Mouse (Mus musculus): Measurements from ENCODE around the gene Ubb.
"Not testable (repeated sequence)": the region's sequence is repeated elsewhere in the genome, so short reads cannot be mapped to it uniquely, and the experiment has no call there.

Ubb gene

DNA sequence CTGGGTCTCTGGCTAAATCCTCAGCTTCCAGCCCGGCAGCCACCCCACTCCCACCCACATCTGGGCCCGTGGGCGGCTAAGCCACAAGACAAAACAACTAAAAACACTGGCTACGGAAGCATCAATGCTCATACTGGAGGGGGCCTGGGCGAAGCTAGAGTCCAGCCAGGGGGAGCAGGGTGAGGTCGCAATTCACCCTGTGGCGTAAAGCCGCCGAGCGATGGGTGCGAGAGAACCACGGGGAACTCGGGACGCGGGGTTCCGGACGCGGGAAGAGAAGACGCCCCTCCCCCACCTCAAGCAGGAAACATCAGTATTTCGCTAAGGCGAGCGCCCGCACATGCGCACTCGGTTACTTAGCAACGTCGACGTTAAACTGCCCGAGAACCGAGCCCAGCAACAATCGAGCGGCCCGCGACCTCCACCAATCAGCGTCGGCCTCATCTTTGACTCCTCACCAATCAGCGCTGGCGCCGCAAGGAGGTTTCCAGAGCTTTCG lies at the start of gene Ubb:
TSS of gene Ubb (plus strand) at position 445 of the 499 bp plus-strand sequence.
- in situ Hi-C loops (cut with MboI, MseI), result no loop called here

GRCm38 (mm10) chr11:62507683-62508082 lies 43.3 kb upstream of the Ubb start:
- in situ Hi-C loops (cut with MboI, MseI), result no loop called here

DNA sequence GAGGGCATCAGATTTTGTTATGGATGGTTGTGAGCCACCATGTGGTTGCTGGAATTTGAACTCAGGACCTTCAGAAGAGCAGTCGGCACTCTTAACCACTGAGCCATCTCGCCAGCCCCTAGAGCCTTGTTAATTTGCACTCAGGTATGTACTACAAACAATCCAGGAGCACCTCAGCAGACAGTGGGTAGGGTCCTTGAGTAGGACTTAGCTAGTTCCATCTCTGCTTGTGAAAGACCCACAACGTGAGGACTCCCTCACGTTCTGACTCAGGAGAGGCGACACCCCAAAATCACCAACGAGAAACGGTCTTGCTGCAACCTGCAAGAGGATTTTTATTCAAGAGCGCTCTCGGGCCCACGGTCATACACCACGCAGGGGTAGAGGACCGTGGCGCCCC lies 42.6 kb upstream of the Ubb start:
- in situ Hi-C loops (cut with MboI, MseI), result not testable (repeated sequence)

GRCm38 (mm10) chr11:62508816-62509215 lies 42.2 kb upstream of the Ubb start:
- in situ Hi-C loops (cut with MboI, MseI), result not testable (repeated sequence)

DNA sequence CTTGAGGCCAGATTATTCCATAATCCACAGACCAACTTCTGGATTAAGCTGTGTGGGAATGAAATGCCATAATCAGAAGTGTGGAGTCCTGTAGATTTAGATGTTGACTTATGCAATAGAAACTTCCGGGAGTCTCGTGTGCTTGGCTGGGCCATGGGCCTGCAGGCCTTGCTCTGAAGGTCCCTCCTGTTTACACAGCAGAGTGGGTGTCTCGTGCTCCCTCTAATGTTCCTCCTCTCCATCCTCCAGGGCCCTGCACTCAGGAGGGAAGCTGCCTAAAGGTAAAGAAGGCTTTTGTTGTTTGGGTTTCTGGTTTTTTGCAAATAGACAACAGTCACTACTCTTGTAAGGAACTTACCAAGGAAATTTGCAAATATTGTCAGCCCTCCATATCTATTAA lies 41.4 kb upstream of the Ubb start:
- in situ Hi-C loops (cut with MboI, MseI), result no loop called here

GRCm38 (mm10) chr11:62510956-62511355 lies 40.0 kb upstream of the Ubb start:
- in situ Hi-C loops (cut with MboI, MseI), result no loop called here

- in situ Hi-C loops (cut with MboI, MseI), result no loop called here
Observed at GRCm38 (mm10) chr11:62511444-62512202, 39.3 kb upstream of the Ubb start.

- in situ Hi-C loops (cut with MboI, MseI), result no loop called here
Observed at GRCm38 (mm10) chr11:62512529-62513080, 38.4 kb upstream of the Ubb start.

DNA sequence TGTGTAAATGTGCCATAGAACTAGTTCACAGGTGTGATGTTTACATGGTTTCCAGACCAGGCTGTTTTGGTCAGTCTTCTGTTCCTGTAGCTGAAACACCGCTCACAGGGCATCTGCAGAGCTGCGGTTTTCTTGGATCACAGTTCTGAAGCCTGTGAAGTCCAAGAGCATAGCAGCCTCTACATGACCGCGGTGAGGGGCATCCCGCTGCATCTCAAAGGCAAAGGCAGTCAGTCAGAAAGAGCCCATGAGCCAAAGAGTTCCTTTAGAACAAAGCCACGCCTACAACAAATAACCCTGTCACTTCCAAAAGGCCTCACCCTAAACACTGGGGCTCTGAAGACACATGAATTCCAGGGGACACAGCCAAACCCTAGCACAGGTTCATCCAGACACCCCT lies 37.7 kb upstream of the Ubb start:
- in situ Hi-C loops (cut with MboI, MseI), result no loop called here

DNA sequence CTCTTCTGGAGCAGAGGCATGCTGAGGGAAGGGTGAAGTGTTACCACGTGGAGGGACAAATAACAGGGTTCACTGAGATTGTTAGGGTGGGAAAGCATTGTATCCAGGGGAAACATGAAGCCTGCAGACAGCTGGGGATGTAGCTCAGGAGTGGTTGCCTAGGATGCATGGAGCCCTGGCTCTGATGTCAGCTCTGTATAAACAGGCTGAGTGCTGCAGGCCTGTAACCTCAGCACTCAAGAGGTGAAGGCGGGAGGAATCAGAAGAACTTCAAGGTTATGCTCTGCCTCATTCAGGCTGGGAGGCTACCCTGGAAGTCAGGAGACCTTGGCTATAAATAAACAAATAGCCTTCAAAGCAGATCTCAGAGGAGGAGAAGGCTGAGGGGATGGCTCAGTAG lies 32.0 kb upstream of the Ubb start:
- in situ Hi-C loops (cut with MboI, MseI), result no loop called here

- in situ Hi-C loops (cut with MboI, MseI), result loop anchor here (10.0 kb wide), 1 partner anchor 47 kb away; no protein-coding TSS in a partner anchor
Observed at GRCm38 (mm10) chr11:62522283-62522682, 28.7 kb upstream of the Ubb start.

DNA sequence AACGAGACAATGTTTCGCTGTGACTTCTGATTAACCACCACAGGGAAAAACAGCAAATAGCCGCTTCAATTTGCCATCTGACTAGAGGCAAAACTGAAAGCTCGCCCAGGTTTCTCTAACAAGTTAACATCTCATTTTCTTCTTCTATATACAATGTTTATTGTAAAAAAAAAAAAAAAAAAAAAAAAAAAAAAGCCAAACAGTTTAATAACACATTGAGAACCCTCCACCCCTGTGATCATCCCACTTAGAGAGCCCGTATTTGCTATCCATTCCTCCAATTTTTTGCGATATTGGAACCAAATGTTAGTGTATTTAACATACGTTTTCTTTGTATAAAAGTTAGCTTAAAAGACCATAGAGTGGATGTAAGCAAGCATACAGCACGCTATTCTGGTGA lies 13.9 kb upstream of the Ubb start:
- in situ Hi-C loops (cut with MboI, MseI), result no loop called here

- in situ Hi-C loops (cut with MboI, MseI), result no loop called here
Observed at GRCm38 (mm10) chr11:62537590-62537989, 13.4 kb upstream of the Ubb start.

DNA sequence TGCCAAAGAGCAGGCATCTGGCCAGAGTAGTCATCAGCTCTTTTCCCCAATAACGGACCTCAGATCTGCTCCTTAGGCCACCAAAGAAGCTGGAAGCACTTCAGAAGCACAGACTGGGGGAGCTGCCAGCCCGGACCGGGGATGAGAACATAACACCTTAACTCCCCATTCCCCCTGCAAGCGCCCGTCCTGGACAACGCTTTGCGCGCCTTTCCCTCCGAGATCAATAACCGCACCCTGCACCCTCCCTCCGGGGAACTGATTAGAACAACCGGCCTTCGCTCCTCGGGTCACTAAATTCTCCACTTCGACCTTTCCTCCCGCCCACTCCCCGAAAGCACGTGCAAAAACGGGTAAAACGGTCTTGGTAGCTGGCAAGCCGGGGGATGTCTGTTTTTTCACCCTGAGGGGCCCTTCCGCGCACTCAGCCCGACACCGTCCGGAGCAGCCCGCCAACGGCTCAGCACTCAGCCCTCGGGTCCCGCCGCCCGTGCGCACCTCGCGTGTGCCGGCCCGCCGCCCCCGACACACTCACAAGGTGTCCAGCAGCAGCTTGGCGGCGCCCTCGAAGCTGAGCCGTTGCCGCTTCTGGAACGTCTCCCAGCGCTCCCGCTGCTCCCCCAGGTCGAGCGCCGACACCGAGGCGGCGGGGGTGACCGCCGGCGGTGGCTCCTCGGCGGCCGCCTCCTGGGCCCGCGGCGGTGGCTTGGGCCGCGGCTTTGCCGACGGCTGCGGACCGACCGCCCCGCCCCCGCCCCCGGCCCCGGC lies 12.5 kb upstream of the Ubb start:
- in situ Hi-C loops (cut with MboI, MseI), result no loop called here

GRCm38 (mm10) chr11:62539089-62539890 lies 11.7 kb upstream of the Ubb start, which contains the start of gene Cenpv:
TSS of gene Cenpv (minus strand) at chr11:62539261.
- in situ Hi-C loops (cut with MboI, MseI), result no loop called here

- in situ Hi-C loops (cut with MboI, MseI), result loop anchor here (5.0 kb wide), 1 partner anchor 78 kb away; no protein-coding TSS in a partner anchor
Observed at GRCm38 (mm10) chr11:62540167-62540566, 10.8 kb upstream of the Ubb start.

DNA sequence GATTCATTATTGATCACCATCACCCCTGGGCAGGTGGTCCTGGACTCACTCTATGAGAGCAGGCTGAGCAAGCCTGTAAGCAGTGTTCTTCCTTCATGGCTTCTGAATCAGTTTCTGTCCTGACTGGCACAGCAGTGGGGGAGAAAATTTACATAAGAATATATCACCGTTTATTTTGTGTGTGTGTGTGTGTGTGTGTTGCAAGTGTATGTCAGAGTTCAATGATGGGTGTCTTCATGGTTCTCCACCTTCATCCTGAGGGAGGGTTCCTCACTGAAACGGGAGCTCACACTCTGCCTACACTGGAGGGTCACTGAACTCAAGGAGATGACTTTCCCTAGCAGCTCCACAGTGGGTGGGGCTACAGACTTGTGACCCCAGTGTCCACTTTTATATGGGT lies 10.0 kb upstream of the Ubb start:
- in situ Hi-C loops (cut with MboI, MseI), result loop anchor here (5.0 kb wide), 1 partner anchor 79 kb away; no protein-coding TSS in a partner anchor

DNA sequence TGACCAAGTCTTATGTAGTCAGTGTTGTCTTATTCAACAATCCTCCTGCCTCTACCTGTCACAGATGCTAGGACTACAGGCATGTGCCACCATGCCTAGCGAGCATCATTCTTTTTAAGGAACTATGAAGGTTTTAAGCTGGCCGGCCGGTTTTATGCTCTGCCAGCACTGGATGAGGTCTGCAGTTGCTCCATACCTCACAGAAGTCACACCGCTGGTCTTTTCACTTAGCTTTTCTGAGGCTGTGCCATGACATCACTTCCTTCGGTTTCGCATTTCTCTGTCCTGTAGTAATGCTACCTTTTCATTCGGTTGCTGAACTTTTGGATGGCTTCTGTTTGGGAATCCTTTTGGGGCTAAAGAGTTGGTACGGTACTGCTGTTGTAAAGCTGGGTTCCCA lies 9.4 kb upstream of the Ubb start:
- in situ Hi-C loops (cut with MboI, MseI), result loop anchor here (5.0 kb wide), 1 partner anchor 79 kb away; no protein-coding TSS in a partner anchor

DNA sequence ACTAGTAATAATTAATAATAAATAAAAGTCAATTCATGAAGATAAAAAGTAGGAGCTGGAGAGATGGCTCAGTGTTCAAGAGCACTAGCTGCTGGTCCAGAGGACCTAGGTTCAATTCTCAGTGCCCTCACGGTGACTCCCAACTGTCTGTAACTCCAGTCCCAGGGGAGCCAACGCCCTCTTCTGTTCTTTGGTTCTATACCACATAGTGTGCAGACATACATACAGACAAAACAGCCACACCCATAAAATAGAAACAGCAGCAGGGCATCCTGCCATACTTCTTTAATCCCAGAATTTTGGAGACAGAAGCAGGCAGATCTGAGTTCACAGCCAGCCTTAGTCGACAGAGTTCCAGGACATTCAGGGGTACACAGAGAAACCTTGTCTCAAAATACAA lies 7.0 kb upstream of the Ubb start:
- in situ Hi-C loops (cut with MboI, MseI), result loop anchor here (5.0 kb wide), 1 partner anchor 82 kb away; no protein-coding TSS in a partner anchor

- in situ Hi-C loops (cut with MboI, MseI), result no loop called here
Observed at GRCm38 (mm10) chr11:62549782-62550181, 1.2 kb upstream of the Ubb start.

- in situ Hi-C loops (cut with MboI, MseI), result no loop called here
Observed at GRCm38 (mm10) chr11:62550227-62550685, 715 bp upstream of the Ubb start.

Measured in T-helper 2 cell (primary cell).